Mouse (Mus musculus) hindbrain, embryonic 12.5 days (tissue): ENCODE data around the gene Mast4. TPM values are rescaled to one million over a fixed set of nuclear protein-coding genes. Genes with fewer than 3 reads are reported as not detected.

Source experiments
- ATAC-seq: fragments of 200-750 bp; cut with Nextera tagmentation; 2 replicates; pipeline ENCODE4 v1.8.0; 2017; ENCODE audit warnings: moderate TSS enrichment; ENCODE audit not compliant: low FRiP score
- H3K27ac ChIP-seq: fragments of 300-500 bp; sonication (generic); 2 replicates; pipeline ENCODE4 v1.5.1; 2016; ENCODE audit warnings: mild to moderate bottlenecking
- H3K27me3 ChIP-seq: fragments of 300-500 bp; sonication (generic); 2 replicates; pipeline ENCODE4 v1.6.1; 2016; ENCODE audit warnings: mild to moderate bottlenecking
- H3K36me3 ChIP-seq: fragments of 300-500 bp; sonication (generic); 2 replicates; pipeline ENCODE4 v1.6.1; 2016; ENCODE audit warnings: mild to moderate bottlenecking
- H3K4me1 ChIP-seq: fragments of 300-500 bp; sonication (generic); 2 replicates; pipeline ENCODE4 v1.6.1; 2016
- H3K4me2 ChIP-seq: fragments of 300-500 bp; sonication (generic); replicated peaks from 2 replicates; pipeline ENCODE4 v1.6.1; 2016; ENCODE audit warnings: mild to moderate bottlenecking
- H3K4me3 ChIP-seq: fragments of 300-500 bp; sonication (generic); 2 replicates; pipeline ENCODE4 v1.5.1; 2016; ENCODE audit warnings: mild to moderate bottlenecking
- H3K9ac ChIP-seq: fragments of 300-500 bp; sonication (generic); 2 replicates; pipeline ENCODE4 v1.6.1; 2016; ENCODE audit warnings: mild to moderate bottlenecking, moderate library complexity
- H3K9me3 ChIP-seq: fragments of 300-500 bp; sonication (generic); replicated peaks from 2 replicates; pipeline ENCODE4 v1.6.1; 2016; ENCODE audit warnings: mild to moderate bottlenecking
- WGBS: fragments of 180-500 bp; shearing (Covaris S2); methylation state at CpG from one replicate; pipeline ENCODE4 v1.1.7; 2016; 5-methylcytosine and 5-hydroxymethylcytosine counted together
- polyA plus RNA-seq: library from polyadenylated mRNA; unstranded; fragments of >200 nt; fragmentation: Nextera tagmentation; extraction: Ambion mirVana; gene quantifications from 2 replicates; pipeline ENCODE4 v1.2.1, GENCODE M21; 2016

The Mast4 gene
- polyA plus RNA-seq, 1 experiment from 2014 or later = 38.2 TPM

- Histone ChIP-seq H3K27ac (peak overlapping the region; percentile 68; the same call in 1 of the 2 replicates), H3K27me3 (no peaks in the 10 kb centered on the region), H3K4me1 (peaks cover 11% of the 10 kb centered on the region; the same call in 1 of the 2 replicates), H3K36me3 (no peaks in the 10 kb centered on the region), H3K4me3 (peak overlapping the region; percentile 31), H3K9ac (0 out of 2 replicates have a peak overlapping the region, but pooled peaks have one; percentile 23), H3K9me3 (no peaks in the 10 kb centered on the region), H3K4me2 (peak overlapping the region; percentile 64)
- 48% methylated on average over 19 of the region's 19 CpGs for WGBS
- peak; percentile 35; the same call in 1 of the 2 replicates for ATAC-seq
Observed at GRCm38 (mm10) chr13:102958273-102959270, 375.7 kb downstream of the Mast4 start.

GRCm38 (mm10) chr13:102957508-102958272 lies 376.6 kb downstream of the Mast4 start:
- no peaks in the 10 kb centered on the region for H3K36me3 ChIP-seq
- peak overlapping the region; percentile 23; the same call in 1 of the 2 replicates for H3K9ac ChIP-seq
- WGBS = 3% methylated on average over 15 of the region's 15 CpGs
- H3K27ac ChIP-seq = peak overlapping the region; percentile 68
- H3K4me1 ChIP-seq = peaks cover 11% of the 10 kb centered on the region; the same call in 1 of the 2 replicates
- H3K4me3 ChIP-seq = peak overlapping the region; percentile 31
- H3K9me3 ChIP-seq = no peaks in the 10 kb centered on the region
- peak; percentile 93 for ATAC-seq
- no peaks in the 10 kb centered on the region for H3K27me3 ChIP-seq
- H3K4me2 ChIP-seq = peak overlapping the region; percentile 64

- H3K4me1 ChIP-seq = peaks cover 12% of the 10 kb centered on the region; the same call in 1 of the 2 replicates
- no peaks in the 10 kb centered on the region for H3K27me3 ChIP-seq
- no peaks in the 10 kb centered on the region for H3K36me3 ChIP-seq
- H3K27ac ChIP-seq = no peak overlapping the region
- WGBS = 95% methylated on average over 2 of the region's 2 CpGs
- no peak overlapping the region for H3K4me3 ChIP-seq
- H3K4me2 ChIP-seq = no peak overlapping the region
- no peaks in the 10 kb centered on the region for H3K9me3 ChIP-seq
- ATAC-seq = no peak
- H3K9ac ChIP-seq = no peak overlapping the region
Observed at GRCm38 (mm10) chr13:102955506-102955905, 378.8 kb downstream of the Mast4 start.

GRCm38 (mm10) chr13:102949756-102950155 lies 384.5 kb downstream of the Mast4 start:
- Histone ChIP-seq H3K4me1 (peaks cover 19% of the 10 kb centered on the region), H3K36me3 (no peaks in the 10 kb centered on the region), H3K9ac (no peak overlapping the region), H3K9me3 (no peaks in the 10 kb centered on the region), H3K27ac (no peak overlapping the region), H3K4me2 (no peak overlapping the region), H3K27me3 (peaks cover 2% of the 10 kb centered on the region; the same call in 1 of the 2 replicates), H3K4me3 (no peak overlapping the region)
- no peak for ATAC-seq
- WGBS = 53% methylated on average over 7 of the region's 7 CpGs

GRCm38 (mm10) chr13:102948966-102949365 lies 385.3 kb downstream of the Mast4 start:
- peaks cover 19% of the 10 kb centered on the region for H3K4me1 ChIP-seq
- no peaks in the 10 kb centered on the region for H3K9me3 ChIP-seq
- no peak overlapping the region for H3K27ac ChIP-seq
- H3K27me3 ChIP-seq = peaks cover 2% of the 10 kb centered on the region; the same call in 1 of the 2 replicates
- 81% methylated on average over 3 of the region's 3 CpGs for WGBS
- no peak overlapping the region for H3K4me3 ChIP-seq
- H3K9ac ChIP-seq = no peak overlapping the region
- no peak overlapping the region for H3K4me2 ChIP-seq
- H3K36me3 ChIP-seq = no peaks in the 10 kb centered on the region
- ATAC-seq = no peak

GRCm38 (mm10) chr13:102947546-102947945 lies 386.8 kb downstream of the Mast4 start:
- Histone ChIP-seq H3K27ac (no peak overlapping the region), H3K4me3 (no peak overlapping the region), H3K9me3 (no peaks in the 10 kb centered on the region), H3K9ac (no peak overlapping the region), H3K36me3 (no peaks in the 10 kb centered on the region), H3K4me1 (peaks cover 19% of the 10 kb centered on the region), H3K27me3 (peaks cover 2% of the 10 kb centered on the region; the same call in 1 of the 2 replicates), H3K4me2 (no peak overlapping the region)
- WGBS = 84% methylated on average over 2 of the region's 2 CpGs
- ATAC-seq = no peak

- peaks cover 2% of the 10 kb centered on the region; the same call in 1 of the 2 replicates for H3K27me3 ChIP-seq
- H3K4me3 ChIP-seq = no peak overlapping the region
- H3K9ac ChIP-seq = no peak overlapping the region
- 36% methylated on average over 13 of the region's 13 CpGs for WGBS
- H3K36me3 ChIP-seq = no peaks in the 10 kb centered on the region
- H3K4me2 ChIP-seq = no peak overlapping the region
- peaks cover 19% of the 10 kb centered on the region for H3K4me1 ChIP-seq
- ATAC-seq = peak; percentile 65
- no peaks in the 10 kb centered on the region for H3K9me3 ChIP-seq
- H3K27ac ChIP-seq = no peak overlapping the region
Observed at GRCm38 (mm10) chr13:102946024-102946821, 388.1 kb downstream of the Mast4 start.

- no peak overlapping the region for H3K4me3 ChIP-seq
- 95% methylated on average over 7 of the region's 7 CpGs for WGBS
- H3K27me3 ChIP-seq = peaks cover 2% of the 10 kb centered on the region; the same call in 1 of the 2 replicates
- no peak overlapping the region for H3K27ac ChIP-seq
- no peaks in the 10 kb centered on the region for H3K36me3 ChIP-seq
- H3K9ac ChIP-seq = no peak overlapping the region
- no peak overlapping the region for H3K4me2 ChIP-seq
- no peak for ATAC-seq
- peaks cover 18% of the 10 kb centered on the region for H3K4me1 ChIP-seq
- no peaks in the 10 kb centered on the region for H3K9me3 ChIP-seq
Observed at GRCm38 (mm10) chr13:102945450-102945849, 388.8 kb downstream of the Mast4 start.

GRCm38 (mm10) chr13:102944516-102944915 lies 389.8 kb downstream of the Mast4 start:
- 84% methylated on average over 4 of the region's 4 CpGs for WGBS
- Histone ChIP-seq H3K4me2 (no peak overlapping the region), H3K4me1 (peaks cover 9% of the 10 kb centered on the region), H3K9me3 (no peaks in the 10 kb centered on the region), H3K27ac (no peak overlapping the region), H3K4me3 (no peak overlapping the region), H3K36me3 (no peaks in the 10 kb centered on the region), H3K9ac (no peak overlapping the region), H3K27me3 (peaks cover 2% of the 10 kb centered on the region; the same call in 1 of the 2 replicates)
- no peak for ATAC-seq

GRCm38 (mm10) chr13:102942557-102942956 lies 391.7 kb downstream of the Mast4 start:
- no peak overlapping the region for H3K27ac ChIP-seq
- 86% methylated on average over 2 of the region's 2 CpGs for WGBS
- no peak overlapping the region for H3K4me3 ChIP-seq
- no peaks in the 10 kb centered on the region for H3K9me3 ChIP-seq
- H3K27me3 ChIP-seq = no peaks in the 10 kb centered on the region
- H3K4me1 ChIP-seq = peaks cover 9% of the 10 kb centered on the region; the same call in 1 of the 2 replicates
- H3K36me3 ChIP-seq = no peaks in the 10 kb centered on the region
- no peak overlapping the region for H3K9ac ChIP-seq
- ATAC-seq = no peak
- no peak overlapping the region for H3K4me2 ChIP-seq

- no peak overlapping the region for H3K9ac ChIP-seq
- H3K4me3 ChIP-seq = no peak overlapping the region
- no peak for ATAC-seq
- no peaks in the 10 kb centered on the region for H3K36me3 ChIP-seq
- WGBS = 87% methylated on average over 6 of the region's 6 CpGs
- no peak overlapping the region for H3K4me2 ChIP-seq
- no peak overlapping the region for H3K27ac ChIP-seq
- no peaks in the 10 kb centered on the region for H3K9me3 ChIP-seq
- H3K4me1 ChIP-seq = no peaks in the 10 kb centered on the region
- H3K27me3 ChIP-seq = no peaks in the 10 kb centered on the region
Observed at GRCm38 (mm10) chr13:102940476-102940875, 393.8 kb downstream of the Mast4 start.
